Comparison of ENCODE assay signal across 24 mouse cellular contexts in the genomic region with DNA sequence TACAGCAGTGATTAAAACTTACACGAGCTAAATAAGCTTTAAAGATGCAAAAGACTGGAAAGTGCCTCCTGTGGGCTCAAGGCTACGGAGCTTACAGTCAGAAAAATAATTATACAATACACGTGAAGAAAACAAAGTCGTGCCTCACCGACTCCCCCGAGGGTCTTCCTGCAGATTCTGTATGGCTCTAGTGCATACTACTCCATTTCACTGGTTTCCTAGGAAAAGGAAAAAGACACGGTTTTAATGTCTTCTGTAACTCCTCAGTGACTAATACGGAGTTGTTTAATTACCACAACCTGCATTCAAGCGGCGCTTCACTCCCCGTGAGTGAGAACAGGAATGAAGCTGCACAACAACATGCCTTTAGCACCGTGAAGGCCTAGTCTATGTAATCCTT.
"Had no signal": no experiment of that assay in that cellular context is flagged by ENCODE, and none has a peak within 500 bp of the region (broad histone marks: within the 10 kb centered on the region; RNA-seq: fewer than 3 reads in every experiment).

No protein-coding gene starts in this region.

- DNase-seq: gastrocnemius, adult 2 months; gastrocnemius, postnatal 10 days; gastrocnemius, postnatal 25 days; heart, adult 18-20 months; heart, postnatal 10 days; heart, postnatal 4 days; kidney, adult 18-20 months; kidney, adult 8-10 months; kidney, postnatal 10 days; kidney, postnatal 25 days; kidney, postnatal 4 days; left cerebral cortex, postnatal 4 days had no signal

- H3K4me2 ChIP-seq: heart, embryonic 12.5 days; hindbrain, embryonic 12.5 days; intestine, embryonic 15.5 days; limb, embryonic 13.5 days; limb, embryonic 15.5 days; liver, embryonic 12.5 days had no signal

- H3K27ac ChIP-seq: gastrocnemius, adult 2 months; heart, embryonic 10.5 days; hindbrain, embryonic 12.5 days; intestine, embryonic 15.5 days; layer of hippocampus, adult 2 months; limb, embryonic 13.5 days; limb, embryonic 15.5 days; liver, embryonic 12.5 days; liver, embryonic 14.5 days had no signal

- H3K36me3 ChIP-seq: intestine, embryonic 15.5 days had no signal

- H3K9ac ChIP-seq: heart, embryonic 12.5 days; hindbrain, embryonic 12.5 days; intestine, embryonic 15.5 days; limb, embryonic 13.5 days; limb, embryonic 15.5 days; liver, embryonic 12.5 days; liver, embryonic 14.5 days had no signal

- H3K4me1 ChIP-seq: heart, embryonic 10.5 days; heart, embryonic 12.5 days; hindbrain, embryonic 12.5 days; intestine, embryonic 15.5 days; limb, embryonic 13.5 days; limb, embryonic 15.5 days; liver, embryonic 12.5 days had no signal

- H3K27me3 ChIP-seq: heart, embryonic 12.5 days; hindbrain, embryonic 12.5 days; intestine, embryonic 15.5 days; limb, embryonic 13.5 days; limb, embryonic 15.5 days; liver, embryonic 12.5 days had no signal

- H3K4me3 ChIP-seq: gastrocnemius, adult 2 months; heart, embryonic 10.5 days; heart, embryonic 12.5 days; hindbrain, embryonic 12.5 days; intestine, embryonic 15.5 days; layer of hippocampus, adult 2 months; limb, embryonic 13.5 days; limb, embryonic 15.5 days; liver, embryonic 12.5 days had no signal

- H3K9me3 ChIP-seq: heart, embryonic 10.5 days; heart, embryonic 12.5 days; hindbrain, embryonic 12.5 days; intestine, embryonic 15.5 days; limb, embryonic 13.5 days; limb, embryonic 15.5 days; liver, embryonic 12.5 days had no signal

- ATAC-seq: forebrain, embryonic 16.5 days; inflammation-experienced regulatory T-cells, adult 6 months; intestine, embryonic 15.5 days; intestine, postnatal 0 days; liver, embryonic 12.5 days had no signal
